In the genomic region with DNA sequence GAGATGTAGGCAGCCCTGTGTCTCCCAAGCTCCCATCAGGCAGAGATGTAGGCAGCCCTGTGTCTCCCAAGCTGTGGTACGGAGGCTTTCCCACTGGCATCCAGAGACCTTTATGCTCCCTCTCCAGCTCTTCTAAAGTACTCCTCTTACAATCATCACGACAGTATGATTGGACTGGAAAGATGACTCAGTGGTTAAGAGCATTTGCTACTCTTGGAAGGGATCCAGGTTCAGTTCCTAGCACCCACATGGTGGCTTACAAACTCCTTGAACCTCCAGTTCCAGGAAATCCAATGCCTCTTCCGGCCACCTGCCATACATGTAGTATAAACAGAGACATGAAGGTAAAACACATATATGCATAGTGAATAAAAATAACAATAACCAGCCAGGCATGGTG, we compare ENCODE assay signal across 27 mouse cellular contexts. TPM values are rescaled to one million over a fixed set of nuclear protein-coding genes. Genes with fewer than 3 reads are reported as not detected.
"Had no signal": no experiment of that assay in that cellular context is flagged by ENCODE, and none has a peak within 500 bp of the region (broad histone marks: within the 10 kb centered on the region; RNA-seq: fewer than 3 reads in every experiment).

No protein-coding gene starts in this region.

- H3K9ac ChIP-seq: limb, embryonic 13.5 days; liver, embryonic 12.5 days; liver, embryonic 15.5 days; lung, embryonic 15.5 days; midbrain, embryonic 12.5 days; neural tube, embryonic 12.5 days; neural tube, embryonic 15.5 days had no signal

- H3K4me2 ChIP-seq: liver, embryonic 12.5 days; liver, embryonic 15.5 days; lung, embryonic 15.5 days; midbrain, embryonic 12.5 days; neural tube, embryonic 12.5 days; neural tube, embryonic 15.5 days had no signal

- H3K36me3 ChIP-seq: limb, embryonic 10.5 days; limb, embryonic 13.5 days; liver, embryonic 12.5 days; liver, embryonic 15.5 days; lung, embryonic 15.5 days; midbrain, embryonic 12.5 days; neural tube, embryonic 12.5 days; neural tube, embryonic 15.5 days had no signal

- DNase-seq: kidney, adult 18-20 months; kidney, adult 9 months; layer of hippocampus, adult 9-11 months; liver; lung, adult 18-20 months; lung, postnatal 10 days; lung, postnatal 36 days; retina, postnatal 1 day; thymus, adult 18-20 months; thymus, postnatal 36 days had no signal

- H3K27ac ChIP-seq: kidney, postnatal 0 days; layer of hippocampus, adult 2 months; limb, embryonic 10.5 days; limb, embryonic 13.5 days; liver, embryonic 12.5 days; liver, embryonic 15.5 days; lung, embryonic 15.5 days; midbrain, embryonic 12.5 days; neural tube, embryonic 12.5 days; neural tube, embryonic 15.5 days had no signal

- H3K4me3 ChIP-seq: layer of hippocampus, adult 2 months; limb, embryonic 10.5 days; limb, embryonic 13.5 days; liver, embryonic 12.5 days; liver, embryonic 15.5 days; lung, embryonic 15.5 days; megakaryocyte, embryonic 14.5 days; midbrain, embryonic 12.5 days; neural tube, embryonic 12.5 days; neural tube, embryonic 15.5 days had no signal

- H3K9me3 ChIP-seq: limb, embryonic 10.5 days; limb, embryonic 13.5 days; liver, embryonic 12.5 days; liver, embryonic 15.5 days; lung, embryonic 15.5 days; megakaryocyte, embryonic 14.5 days; midbrain, embryonic 12.5 days; neural tube, embryonic 12.5 days; neural tube, embryonic 15.5 days had no signal

- H3K4me1 ChIP-seq: lung, embryonic 15.5 days; midbrain, embryonic 12.5 days; neural tube, embryonic 12.5 days; neural tube, embryonic 15.5 days had no signal

- ATAC-seq: liver, embryonic 12.5 days; midbrain, embryonic 16.5 days had no signal

RNA-seq across cellular contexts. Expression of gene Odf4, which starts 34.7 kb away (rescaled TPM):
- total RNA-seq: layer of hippocampus, adult 2 months; layer of hippocampus, postnatal 25 days; left cerebral cortex, adult 18-20 months had no signal
- polyA plus RNA-seq: large intestine, adult 2 months; limb, embryonic 10.5 days; limb, embryonic 13.5 days; liver, embryonic 12.5 days; liver, embryonic 15.5 days; lung, embryonic 15.5 days; neural tube, embryonic 12.5 days; small intestine, adult 2 months; spleen, adult 2 months had no signal
